Mouse (Mus musculus) limb, embryonic 12.5 days (tissue): ENCODE results near the gene Slc22a1. TPM values are rescaled to one million over a fixed set of nuclear protein-coding genes. Genes with fewer than 3 reads are reported as not detected.

ENCODE experiments used
- ATAC-seq: fragments of 200-750 bp; cut with Nextera tagmentation; 2 replicates; pipeline ENCODE4 v1.8.0; 2017; ENCODE audit warnings: low read depth, moderate TSS enrichment; ENCODE audit not compliant: insufficient number of reproducible peaks, insufficient read depth, low FRiP score, low TSS enrichment
- H3K27ac ChIP-seq: fragments of 300-500 bp; sonication (generic); 2 replicates; pipeline ENCODE4 v1.5.1; 2016; ENCODE audit warnings: mild to moderate bottlenecking, moderate library complexity
- H3K27me3 ChIP-seq: fragments of 300-500 bp; sonication (generic); 2 replicates; pipeline ENCODE4 v1.6.1; 2016; ENCODE audit warnings: mild to moderate bottlenecking, moderate library complexity
- H3K36me3 ChIP-seq: fragments of 300-500 bp; sonication (generic); 2 replicates; pipeline ENCODE4 v1.6.1; 2016; ENCODE audit warnings: mild to moderate bottlenecking, moderate library complexity
- H3K4me1 ChIP-seq: fragments of 300-500 bp; sonication (generic); replicated peaks from 2 replicates; pipeline ENCODE4 v1.6.1; 2016
- H3K4me2 ChIP-seq: fragments of 300-500 bp; sonication (generic); 2 replicates; pipeline ENCODE4 v1.6.1; 2016; ENCODE audit warnings: mild to moderate bottlenecking, moderate library complexity
- H3K4me3 ChIP-seq: fragments of 300-500 bp; sonication (generic); replicated peaks from 2 replicates; pipeline ENCODE4 v1.5.1; 2016; ENCODE audit warnings: mild to moderate bottlenecking
- H3K9ac ChIP-seq: fragments of 300-500 bp; sonication (generic); replicated peaks from 2 replicates; pipeline ENCODE4 v1.6.1; 2016; ENCODE audit warnings: mild to moderate bottlenecking, moderate library complexity
- H3K9me3 ChIP-seq: fragments of 300-500 bp; sonication (generic); 2 replicates; pipeline ENCODE4 v1.6.1; 2016; ENCODE audit warnings: mild to moderate bottlenecking, moderate library complexity
- WGBS: fragments of 180-500 bp; shearing (Covaris S2); methylation state at CpG from one replicate; pipeline ENCODE4 v1.1.7; 2016; 5-methylcytosine and 5-hydroxymethylcytosine counted together
- polyA plus RNA-seq: library from polyadenylated mRNA; unstranded; fragments of >200 nt; fragmentation: Nextera tagmentation; extraction: Ambion mirVana; gene quantifications from 2 replicates; pipeline ENCODE4 v1.2.1, GENCODE M21; 2016

Gene Slc22a1
- polyA plus RNA-seq, 1 experiment from 2014 or later: not detected

- H3K27ac ChIP-seq: no peak overlapping the region
- 73% methylated on average over 13 of the region's 13 CpGs for WGBS
- H3K4me2 ChIP-seq: no peak overlapping the region
- ATAC-seq: no peak
- no peak overlapping the region for H3K4me3 ChIP-seq
- no peak overlapping the region for H3K9ac ChIP-seq
- H3K36me3 ChIP-seq: no peaks in the 10 kb centered on the region
- H3K9me3 ChIP-seq: no peaks in the 10 kb centered on the region
- H3K27me3 ChIP-seq: 0 out of 2 replicates have a peak, but pooled peaks cover 4% of the 10 kb centered on the region
- H3K4me1 ChIP-seq: no peaks in the 10 kb centered on the region
These were observed 14.9 kb downstream of the Slc22a1 start for GRCm38 (mm10) chr17:12660572-12661260.

GRCm38 (mm10) chr17:12659233-12659632 lies 16.4 kb downstream of the Slc22a1 start:
- H3K4me1 ChIP-seq: no peaks in the 10 kb centered on the region
- no peaks in the 10 kb centered on the region for H3K36me3 ChIP-seq
- no peak for ATAC-seq
- WGBS: 91% methylated on average over 10 of the region's 10 CpGs
- H3K4me3 ChIP-seq: no peak overlapping the region
- H3K4me2 ChIP-seq: no peak overlapping the region
- no peaks in the 10 kb centered on the region for H3K9me3 ChIP-seq
- H3K9ac ChIP-seq: no peak overlapping the region
- H3K27me3 ChIP-seq: 0 out of 2 replicates have a peak, but pooled peaks cover 4% of the 10 kb centered on the region
- no peak overlapping the region for H3K27ac ChIP-seq

- no peak for ATAC-seq
- 89% methylated on average over 7 of the region's 7 CpGs for WGBS
- Histone ChIP-seq H3K9me3 (no peaks in the 10 kb centered on the region), H3K9ac (no peak overlapping the region), H3K4me3 (no peak overlapping the region), H3K36me3 (no peaks in the 10 kb centered on the region), H3K4me1 (no peaks in the 10 kb centered on the region), H3K27ac (no peak overlapping the region), H3K4me2 (no peak overlapping the region), H3K27me3 (0 out of 2 replicates have a peak, but pooled peaks cover 3% of the 10 kb centered on the region)
These were observed 16.8 kb downstream of the Slc22a1 start for GRCm38 (mm10) chr17:12658784-12659183.

- Histone ChIP-seq H3K9ac (no peak overlapping the region), H3K36me3 (no peaks in the 10 kb centered on the region), H3K4me2 (no peak overlapping the region), H3K27me3 (no peaks in the 10 kb centered on the region), H3K9me3 (no peaks in the 10 kb centered on the region), H3K27ac (no peak overlapping the region), H3K4me1 (no peaks in the 10 kb centered on the region), H3K4me3 (no peak overlapping the region)
- ATAC-seq: no peak
- 74% methylated on average over 7 of the region's 7 CpGs for WGBS
These were observed 19.8 kb downstream of the Slc22a1 start for GRCm38 (mm10) chr17:12655826-12656225.

GRCm38 (mm10) chr17:12654061-12654460 lies 21.6 kb downstream of the Slc22a1 start:
- WGBS: 90% methylated on average over 3 of the region's 3 CpGs

GRCm38 (mm10) chr17:12652604-12653003 lies 23.0 kb downstream of the Slc22a1 start:
- Histone ChIP-seq H3K36me3 (no peaks in the 10 kb centered on the region), H3K27me3 (no peaks in the 10 kb centered on the region)
- WGBS: 90% methylated on average over 11 of the region's 11 CpGs

More at GRCm38 (mm10) chr17:12654061-12654460, 21.6 kb downstream of the Slc22a1 start:
- no peaks in the 10 kb centered on the region for H3K4me1 ChIP-seq
- no peaks in the 10 kb centered on the region for H3K9me3 ChIP-seq
- H3K36me3 ChIP-seq: no peaks in the 10 kb centered on the region
- no peak overlapping the region for H3K4me3 ChIP-seq
- H3K27me3 ChIP-seq: no peaks in the 10 kb centered on the region
- ATAC-seq: no peak
- no peak overlapping the region for H3K27ac ChIP-seq
- no peak overlapping the region for H3K9ac ChIP-seq
- no peak overlapping the region for H3K4me2 ChIP-seq

GRCm38 (mm10) chr17:12645461-12645860 lies 30.2 kb downstream of the Slc22a1 start:
- H3K9ac ChIP-seq: no peak overlapping the region
- H3K4me3 ChIP-seq: no peak overlapping the region
- H3K27me3 ChIP-seq: no peaks in the 10 kb centered on the region
- H3K27ac ChIP-seq: no peak overlapping the region
- H3K9me3 ChIP-seq: no peaks in the 10 kb centered on the region
- no peaks in the 10 kb centered on the region for H3K36me3 ChIP-seq
- H3K4me2 ChIP-seq: no peak overlapping the region
- ATAC-seq: no peak
- no peaks in the 10 kb centered on the region for H3K4me1 ChIP-seq
- WGBS: 89% methylated on average over 5 of the region's 5 CpGs

More at GRCm38 (mm10) chr17:12652604-12653003, 23.0 kb downstream of the Slc22a1 start:
- Histone ChIP-seq H3K27ac (no peak overlapping the region), H3K4me2 (no peak overlapping the region), H3K9me3 (no peaks in the 10 kb centered on the region), H3K9ac (no peak overlapping the region), H3K4me3 (no peak overlapping the region), H3K4me1 (no peaks in the 10 kb centered on the region)
- no peak for ATAC-seq

GRCm38 (mm10) chr17:12641087-12641486 lies 34.5 kb downstream of the Slc22a1 start:
- no peaks in the 10 kb centered on the region for H3K36me3 ChIP-seq
- H3K4me2 ChIP-seq: no peak overlapping the region
- H3K4me1 ChIP-seq: no peaks in the 10 kb centered on the region
- no peak for ATAC-seq
- H3K9me3 ChIP-seq: peaks cover 3% of the 10 kb centered on the region; the same call in 1 of the 2 replicates
- H3K9ac ChIP-seq: no peak overlapping the region
- no peak overlapping the region for H3K27ac ChIP-seq
- 80% methylated on average over 4 of the region's 4 CpGs for WGBS
- no peaks in the 10 kb centered on the region for H3K27me3 ChIP-seq
- H3K4me3 ChIP-seq: no peak overlapping the region

- ATAC-seq: no peak
- Histone ChIP-seq H3K4me1 (no peaks in the 10 kb centered on the region), H3K36me3 (no peaks in the 10 kb centered on the region), H3K4me3 (no peak overlapping the region), H3K27ac (no peak overlapping the region), H3K9ac (no peak overlapping the region), H3K27me3 (no peaks in the 10 kb centered on the region), H3K9me3 (peaks cover 3% of the 10 kb centered on the region; the same call in 1 of the 2 replicates), H3K4me2 (no peak overlapping the region)
- 93% methylated on average over 3 of the region's 3 CpGs for WGBS
These were observed 36.0 kb downstream of the Slc22a1 start for GRCm38 (mm10) chr17:12639585-12639984.

GRCm38 (mm10) chr17:12634814-12635213 lies 40.8 kb downstream of the Slc22a1 start:
- WGBS: 66% methylated on average over 4 of the region's 4 CpGs
- no peak overlapping the region for H3K4me3 ChIP-seq

GRCm38 (mm10) chr17:12631771-12632600 lies 43.6 kb downstream of the Slc22a1 start:
- H3K4me2 ChIP-seq: no peak overlapping the region
- WGBS: 22% methylated on average over 7 of the region's 7 CpGs
- no peak overlapping the region for H3K9ac ChIP-seq
- H3K36me3 ChIP-seq: no peaks in the 10 kb centered on the region
- no peaks in the 10 kb centered on the region for H3K27me3 ChIP-seq
- no peak overlapping the region for H3K4me3 ChIP-seq
- H3K9me3 ChIP-seq: no peaks in the 10 kb centered on the region
- H3K27ac ChIP-seq: no peak overlapping the region
- no peak for ATAC-seq
- H3K4me1 ChIP-seq: peaks cover 15% of the 10 kb centered on the region

More at GRCm38 (mm10) chr17:12634814-12635213, 40.8 kb downstream of the Slc22a1 start:
- Histone ChIP-seq H3K4me2 (no peak overlapping the region), H3K9ac (no peak overlapping the region), H3K27me3 (no peaks in the 10 kb centered on the region), H3K9me3 (peaks cover 3% of the 10 kb centered on the region; the same call in 1 of the 2 replicates), H3K27ac (no peak overlapping the region), H3K36me3 (no peaks in the 10 kb centered on the region), H3K4me1 (peaks cover 15% of the 10 kb centered on the region)
- no peak for ATAC-seq
